Mouse (Mus musculus) neural tube, embryonic 14.5 days (tissue): ENCODE measurements at regions not wholly inside any gene's neighbourhood (a gene's known extent, or its start where the extent isn't known, plus 50 kb on each side); places are given as distances from the start of the nearest gene placed in this dataset.

Source experiments
- ATAC-seq: fragments of 200-750 bp; cut with Nextera tagmentation; 2 replicates; pipeline ENCODE4 v1.8.0; 2017; ENCODE audit warnings: low read depth, mild to moderate bottlenecking, moderate TSS enrichment, moderate library complexity
- H3K27ac ChIP-seq: fragments of 300-500 bp; sonication (generic); 2 replicates; pipeline ENCODE4 v1.5.1; 2014; ENCODE audit warnings: low read depth, mild to moderate bottlenecking, control low read depth, low read length, moderate library complexity, mixed read lengths
- H3K27me3 ChIP-seq: fragments of 300-500 bp; sonication (generic); 2 replicates; pipeline ENCODE4 v1.6.1; 2014; ENCODE audit warnings: low read length; ENCODE audit not compliant: control insufficient read depth, insufficient read depth
- H3K36me3 ChIP-seq: fragments of 300-500 bp; sonication (generic); 2 replicates; pipeline ENCODE4 v1.6.1; 2014; ENCODE audit warnings: low read length, mixed read lengths; ENCODE audit not compliant: control insufficient read depth, insufficient read depth
- H3K4me1 ChIP-seq: fragments of 300-500 bp; sonication (generic); 2 replicates; pipeline ENCODE4 v1.6.1; 2014; ENCODE audit warnings: low read length; ENCODE audit not compliant: control insufficient read depth, insufficient read depth
- H3K4me2 ChIP-seq: fragments of 300-500 bp; sonication (generic); 2 replicates; pipeline ENCODE4 v1.6.1; 2014; ENCODE audit warnings: mild to moderate bottlenecking, low read depth, low read length, control low read depth
- H3K4me3 ChIP-seq: fragments of 300-500 bp; sonication (generic); 2 replicates; pipeline ENCODE4 v1.5.1; 2014; ENCODE audit warnings: low read depth, low read length, control low read depth, mixed read lengths
- H3K9ac ChIP-seq: fragments of 300-500 bp; sonication (generic); replicated peaks from 2 replicates; pipeline ENCODE4 v1.6.1; 2014; ENCODE audit warnings: low read depth, mild to moderate bottlenecking, control low read depth, low read length, mixed read lengths
- H3K9me3 ChIP-seq: fragments of 300-500 bp; sonication (generic); 2 replicates; pipeline ENCODE4 v1.6.1; 2016; ENCODE audit warnings: low read length; ENCODE audit not compliant: control insufficient read depth
- WGBS: fragments of 180-500 bp; shearing (Covaris S2); extraction: QIAGEN DNeasy Blood & Tissue Kit; methylation state at CpG from one replicate; pipeline ENCODE4 v1.1.7; 2014; 5-methylcytosine and 5-hydroxymethylcytosine counted together

- Histone ChIP-seq H3K36me3 (no peaks in the 10 kb centered on the region), H3K27ac (no peak overlapping the region), H3K9ac (no peak overlapping the region), H3K4me3 (no peak overlapping the region), H3K4me1 (no peaks in the 10 kb centered on the region), H3K9me3 (no peaks in the 10 kb centered on the region), H3K27me3 (no peaks in the 10 kb centered on the region), H3K4me2 (no peak overlapping the region)
- ATAC-seq, result no peak
- WGBS, result 82% methylated on average over 9 of the region's 9 CpGs
Observed at GRCm38 (mm10) chr2:149748240-149748822, 80.7 kb upstream of the Syndig1 start.

- Histone ChIP-seq H3K27ac (no peak overlapping the region), H3K36me3 (no peaks in the 10 kb centered on the region), H3K4me1 (no peaks in the 10 kb centered on the region), H3K4me2 (no peak overlapping the region), H3K9ac (no peak overlapping the region), H3K4me3 (no peak overlapping the region), H3K27me3 (no peaks in the 10 kb centered on the region), H3K9me3 (no peaks in the 10 kb centered on the region)
- no peak for ATAC-seq
- WGBS, result 72% methylated on average over 4 of the region's 4 CpGs
Observed at GRCm38 (mm10) chr2:149759151-149759550, 69.9 kb upstream of the Syndig1 start.

DNA sequence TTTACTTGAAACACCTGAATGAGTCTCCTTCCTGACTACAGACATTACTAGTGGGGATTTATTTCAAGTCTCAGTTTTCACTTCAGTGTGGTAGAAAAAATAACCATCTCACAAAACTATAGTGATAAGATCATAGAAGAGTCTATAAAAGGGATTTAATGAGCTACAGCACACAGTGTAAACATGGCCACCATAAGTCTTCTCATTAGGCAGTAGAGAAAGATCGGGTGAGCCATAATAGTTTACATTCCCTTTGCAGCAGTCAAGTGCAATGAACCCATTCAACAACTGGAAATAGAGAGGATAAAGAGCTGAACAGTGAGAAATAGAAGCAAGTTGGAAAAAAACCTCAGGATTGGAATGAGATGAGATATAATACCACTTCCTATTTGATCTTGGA, 65.1 kb upstream of the Syndig1 start:
- no peaks in the 10 kb centered on the region for H3K9me3 ChIP-seq
- no peaks in the 10 kb centered on the region for H3K4me1 ChIP-seq
- no peak overlapping the region for H3K27ac ChIP-seq
- H3K36me3 ChIP-seq, result no peaks in the 10 kb centered on the region
- H3K27me3 ChIP-seq, result no peaks in the 10 kb centered on the region
- WGBS, result 78% methylated on average over 1 of the region's 1 CpGs
- no peak overlapping the region for H3K4me3 ChIP-seq
- no peak for ATAC-seq
- H3K4me2 ChIP-seq, result no peak overlapping the region
- H3K9ac ChIP-seq, result no peak overlapping the region

DNA sequence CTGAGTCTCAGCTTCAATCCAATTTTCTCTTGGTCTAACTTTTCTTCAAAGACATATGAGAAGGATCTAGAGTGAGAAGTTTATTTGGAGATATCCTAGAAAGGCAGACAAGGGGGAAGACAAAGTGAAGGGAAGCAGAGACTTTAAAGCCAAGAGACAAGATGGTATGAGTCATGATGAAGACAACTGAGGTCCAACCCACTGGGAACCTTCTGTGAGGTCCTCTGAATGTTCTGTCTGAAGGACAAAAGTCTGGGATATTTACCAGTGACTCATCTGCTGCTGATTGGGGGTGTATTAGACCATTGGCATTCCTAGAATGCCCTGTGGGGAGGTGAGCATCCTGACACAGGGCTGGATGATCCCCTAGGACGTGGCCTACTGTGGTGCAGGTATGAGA, 61.0 kb upstream of the Syndig1 start:
- Histone ChIP-seq H3K4me1 (no peaks in the 10 kb centered on the region), H3K4me2 (no peak overlapping the region), H3K4me3 (no peak overlapping the region), H3K36me3 (no peaks in the 10 kb centered on the region), H3K27ac (no peak overlapping the region), H3K9ac (no peak overlapping the region), H3K27me3 (no peaks in the 10 kb centered on the region), H3K9me3 (no peaks in the 10 kb centered on the region)
- WGBS, result 58% methylated on average over 1 of the region's 1 CpGs
- ATAC-seq, result no peak

- 85% methylated on average over 2 of the region's 2 CpGs for WGBS
Observed at GRCm38 (mm10) chr2:149768551-149768950, 60.5 kb upstream of the Syndig1 start.

DNA sequence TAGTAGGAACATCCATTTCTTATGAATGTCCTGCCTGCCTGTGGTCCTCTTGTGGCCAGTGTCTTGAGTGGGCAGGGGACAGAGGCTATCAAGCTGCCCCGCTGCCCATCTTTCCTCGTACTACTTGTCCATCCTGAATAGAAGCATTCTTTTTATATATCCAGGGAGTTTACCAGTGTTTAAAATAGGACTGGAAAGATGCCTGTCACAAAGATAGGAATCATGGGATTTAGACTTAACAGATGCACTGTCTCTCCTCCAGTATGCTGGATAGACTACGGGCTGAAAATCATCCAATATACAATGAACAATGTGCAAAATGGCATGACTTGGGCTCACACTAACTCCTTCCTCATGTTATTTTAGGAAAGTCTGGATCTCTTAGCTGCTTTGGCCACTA, 51.7 kb upstream of the Syndig1 start:
- Histone ChIP-seq H3K4me1 (no peaks in the 10 kb centered on the region), H3K4me3 (no peak overlapping the region), H3K36me3 (no peaks in the 10 kb centered on the region), H3K27ac (no peak overlapping the region), H3K27me3 (no peaks in the 10 kb centered on the region), H3K9me3 (no peaks in the 10 kb centered on the region), H3K4me2 (no peak overlapping the region), H3K9ac (no peak overlapping the region)
- 90% methylated on average over 3 of the region's 3 CpGs for WGBS
- ATAC-seq, result no peak

More at GRCm38 (mm10) chr2:149768551-149768950, 60.5 kb upstream of the Syndig1 start:
- ATAC-seq, result no peak
- H3K27ac ChIP-seq, result no peak overlapping the region
- H3K9ac ChIP-seq, result no peak overlapping the region
- H3K4me1 ChIP-seq, result no peaks in the 10 kb centered on the region
- H3K4me3 ChIP-seq, result no peak overlapping the region
- H3K4me2 ChIP-seq, result no peak overlapping the region
- H3K36me3 ChIP-seq, result no peaks in the 10 kb centered on the region
- H3K9me3 ChIP-seq, result no peaks in the 10 kb centered on the region
- H3K27me3 ChIP-seq, result no peaks in the 10 kb centered on the region
